Mouse (Mus musculus): ENCODE data around the gene Obsl1. TPM values are rescaled to one million over a fixed set of nuclear protein-coding genes. Genes with fewer than 3 reads are reported as not detected.

The Obsl1 gene
- 28.4 and 43.7 TPM in 2 replicates for total RNA-seq (2014; rRNA removed)
- 18.7 and 22.9 TPM in 2 replicates for polyA plus RNA-seq (2015; fragmentation: Nextera tagmentation; extraction: Ambion mirVana)

DNA sequence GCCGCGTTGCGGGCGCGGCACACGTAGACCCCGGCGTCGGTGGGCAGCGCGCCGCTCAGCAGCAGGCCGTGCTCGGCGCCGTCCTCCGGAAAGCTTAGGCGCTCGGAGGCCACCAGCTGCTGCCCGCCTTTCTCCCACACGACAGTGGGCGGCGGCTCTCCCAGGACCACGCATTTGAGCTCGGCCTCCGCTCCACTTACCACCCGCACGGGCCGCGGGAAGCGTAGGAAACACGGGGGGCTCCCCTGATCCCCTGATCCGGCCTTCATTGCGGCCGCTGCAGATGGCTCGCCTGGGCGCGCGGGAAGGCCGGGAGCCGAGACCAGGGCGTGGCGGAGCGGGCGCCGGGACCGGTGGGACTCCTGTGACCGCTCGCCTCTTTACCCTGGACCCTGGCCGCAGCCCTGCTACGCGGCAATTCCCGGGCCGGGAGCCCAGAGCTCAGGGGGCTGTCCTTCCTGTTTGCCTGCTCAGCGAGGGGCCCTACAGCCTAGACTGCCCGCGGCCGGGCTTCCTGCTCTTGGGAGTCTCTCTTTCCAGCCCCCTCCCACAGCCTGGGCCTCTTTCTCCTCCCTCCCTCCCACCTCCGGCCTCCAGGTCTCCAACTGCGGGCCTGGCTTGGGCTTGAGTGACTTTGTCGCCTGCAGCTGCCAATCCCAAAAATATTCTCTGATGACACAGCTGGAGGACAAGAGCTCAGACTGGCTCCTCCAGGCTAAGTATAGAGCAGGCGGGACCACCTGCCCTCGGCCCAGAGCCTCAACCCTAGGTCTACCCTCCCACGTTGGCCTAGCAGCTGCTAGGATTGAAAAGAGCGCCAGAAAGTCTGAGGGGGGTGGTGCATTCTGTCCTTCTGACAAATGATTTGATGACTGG is at the start of gene Obsl1:
Obsl1 (minus strand) TSS at position 497 of the 876 bp plus-strand sequence.
- ATAC-seq: peak; percentile 69
- peak within 1 kb of the TSS; percentile 88 for H3K27ac ChIP-seq (ENCODE audit: low read depth, low read length)
- H3K4me1 ChIP-seq (ENCODE audit: insufficient read depth): peaks cover 9% of the 10 kb centered on the region; the same call in 1 of the 2 replicates
- DNase-seq: peak; percentile 68
- WGBS: 3% methylated on average over 64 of the region's 65 CpGs
- peak within 1 kb of the TSS; percentile 95 for H3K9ac ChIP-seq
- peak within 1 kb of the TSS; percentile 82 for H3K4me3 ChIP-seq (ENCODE audit: low read depth, low read length)
- H3K27me3 ChIP-seq (ENCODE audit: insufficient read depth, low read length): no peaks in the 10 kb centered on the region
- no peak for TF ChIP-seq CTCF (IDR thresholded peaks at IDR 0.05; ENCODE audit: low read depth)
- H3K36me3 ChIP-seq (ENCODE audit: insufficient read depth): peaks cover 8% of the 10 kb centered on the region
- peak within 1 kb of the TSS; percentile 94 for H3K4me2 ChIP-seq (ENCODE audit: low read depth)
- H3K9me3 ChIP-seq (ENCODE audit: low read length): no peaks in the 10 kb centered on the region

DNA sequence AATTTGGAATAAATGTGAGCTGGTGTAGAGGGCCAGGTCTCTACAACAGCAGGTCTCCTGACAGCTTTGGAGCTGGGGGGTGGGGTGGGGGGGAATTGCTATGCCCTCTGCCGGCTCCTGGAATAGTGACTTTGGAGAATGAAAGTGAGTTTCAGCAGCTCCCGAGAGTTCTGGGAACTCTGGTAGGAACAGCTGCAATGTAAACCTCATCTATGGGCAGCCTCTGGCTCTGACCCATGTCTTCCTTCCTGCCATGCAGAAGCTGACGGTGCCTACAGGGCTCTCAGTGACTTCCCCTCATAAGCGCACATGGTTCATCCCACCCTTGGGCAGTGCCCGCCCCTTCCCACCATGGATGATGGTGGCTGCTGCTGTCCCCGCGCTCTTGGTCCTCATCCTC is 49.4 kb upstream of the Obsl1 start:
- no peaks in the 10 kb centered on the region for H3K27me3 ChIP-seq (ENCODE audit: insufficient read depth, low read length)
- WGBS: 88% methylated on average over 7 of the region's 7 CpGs
- no peak overlapping the region for H3K27ac ChIP-seq (ENCODE audit: low read depth, low read length)
- no peaks in the 10 kb centered on the region for H3K9me3 ChIP-seq (ENCODE audit: low read length)
- no peak overlapping the region for H3K4me3 ChIP-seq (ENCODE audit: low read depth, low read length)
- DNase-seq (no peak), ATAC-seq (no peak)
- H3K36me3 ChIP-seq (ENCODE audit: insufficient read depth): peaks cover 72% of the 10 kb centered on the region
- peaks cover 6% of the 10 kb centered on the region for H3K4me1 ChIP-seq (ENCODE audit: insufficient read depth)
- H3K9ac ChIP-seq: no peak overlapping the region
- H3K4me2 ChIP-seq (ENCODE audit: low read depth): no peak overlapping the region
- no peak for TF ChIP-seq CTCF (IDR thresholded peaks at IDR 0.05; ENCODE audit: low read depth)

DNA sequence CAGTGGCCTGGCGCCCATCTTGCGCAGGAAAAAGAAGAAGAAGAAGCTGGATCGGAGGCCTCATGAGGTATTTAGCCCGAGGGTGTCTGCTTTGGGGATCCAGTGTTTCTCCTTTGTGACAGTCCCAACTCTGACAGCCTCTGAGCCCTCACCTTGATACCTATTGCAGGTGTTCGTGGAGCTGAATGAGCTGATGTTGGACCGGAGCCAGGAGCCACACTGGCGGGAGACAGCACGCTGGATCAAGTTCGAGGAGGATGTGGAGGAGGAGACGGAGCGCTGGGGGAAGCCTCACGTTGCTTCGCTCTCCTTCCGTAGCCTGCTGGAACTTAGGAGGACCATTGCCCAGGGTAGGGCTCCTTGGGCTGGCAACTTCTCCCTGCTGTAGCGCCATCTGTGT is 44.3 kb upstream of the Obsl1 start:
- no peaks in the 10 kb centered on the region for H3K27me3 ChIP-seq (ENCODE audit: insufficient read depth, low read length)
- peaks cover 11% of the 10 kb centered on the region for H3K4me1 ChIP-seq (ENCODE audit: insufficient read depth)
- H3K9ac ChIP-seq: no peak overlapping the region
- ATAC-seq (no peak), DNase-seq (no peak)
- TF ChIP-seq CTCF (IDR thresholded peaks at IDR 0.05; ENCODE audit: low read depth): no peak
- H3K36me3 ChIP-seq (ENCODE audit: insufficient read depth): peaks cover 64% of the 10 kb centered on the region
- H3K27ac ChIP-seq (ENCODE audit: low read depth, low read length): no peak overlapping the region
- 84% methylated on average over 15 of the region's 15 CpGs for WGBS
- no peaks in the 10 kb centered on the region for H3K9me3 ChIP-seq (ENCODE audit: low read length)
- no peak overlapping the region for H3K4me3 ChIP-seq (ENCODE audit: low read depth, low read length)
- H3K4me2 ChIP-seq (ENCODE audit: low read depth): no peak overlapping the region

DNA sequence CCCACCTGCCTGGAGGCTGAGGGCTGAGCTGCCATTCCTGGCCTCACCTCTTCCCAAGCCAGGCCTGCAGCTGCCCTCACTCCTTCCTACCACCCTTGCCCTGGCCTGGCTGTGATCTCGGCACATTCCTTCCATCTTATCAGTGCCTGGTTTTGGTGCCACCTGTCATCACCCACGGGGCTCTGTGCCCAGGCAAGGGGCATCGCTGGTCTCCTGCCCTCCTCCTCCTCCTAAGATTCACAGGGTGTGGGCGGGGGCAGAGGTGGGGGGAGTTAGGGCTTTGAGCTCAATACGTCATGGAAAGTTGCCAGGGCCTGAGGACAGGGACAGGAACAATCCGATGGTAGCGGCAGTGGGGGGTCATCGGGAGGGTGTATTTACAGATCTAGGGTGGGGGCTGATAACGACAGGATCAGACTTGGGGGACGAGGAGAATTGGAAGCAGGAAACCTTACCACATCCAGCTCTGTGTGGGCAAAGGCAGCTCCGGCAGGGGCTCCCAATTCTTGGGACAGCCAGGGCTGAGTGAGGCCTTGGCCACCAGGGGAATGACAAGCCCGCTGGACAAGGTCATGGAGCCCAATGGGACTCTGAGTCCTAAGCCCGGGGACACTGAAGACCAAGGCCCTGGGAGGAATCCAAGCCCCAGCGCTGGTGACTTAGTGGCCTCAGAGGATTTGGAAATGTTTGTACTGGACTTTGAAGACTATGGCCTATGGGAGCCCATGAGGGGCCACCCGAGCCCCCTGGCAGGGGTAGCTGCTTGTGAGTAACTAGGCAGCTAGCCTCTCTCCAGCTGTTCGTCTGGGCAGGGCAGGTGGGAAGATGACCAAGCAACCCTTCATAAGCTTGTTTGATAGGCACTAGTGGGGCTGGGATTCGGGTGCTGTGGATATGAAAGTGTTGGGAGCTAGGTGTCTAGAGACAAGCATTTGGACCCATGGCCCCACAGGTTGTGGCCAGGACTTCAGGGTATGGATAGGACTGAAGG is 43.3 kb upstream of the Obsl1 start:
- peaks cover 55% of the 10 kb centered on the region for H3K36me3 ChIP-seq (ENCODE audit: insufficient read depth)
- ATAC-seq: no peak
- H3K4me3 ChIP-seq (ENCODE audit: low read depth, low read length): no peak overlapping the region
- no peak for TF ChIP-seq CTCF (IDR thresholded peaks at IDR 0.05; ENCODE audit: low read depth)
- WGBS: 86% methylated on average over 17 of the region's 17 CpGs
- H3K9me3 ChIP-seq (ENCODE audit: low read length): no peaks in the 10 kb centered on the region
- peaks cover 14% of the 10 kb centered on the region for H3K4me1 ChIP-seq (ENCODE audit: insufficient read depth)
- H3K27me3 ChIP-seq (ENCODE audit: insufficient read depth, low read length): no peaks in the 10 kb centered on the region
- DNase-seq: no peak
- no peak overlapping the region for H3K4me2 ChIP-seq (ENCODE audit: low read depth)
- no peak overlapping the region for H3K9ac ChIP-seq
- H3K27ac ChIP-seq (ENCODE audit: low read depth, low read length): no peak overlapping the region

DNA sequence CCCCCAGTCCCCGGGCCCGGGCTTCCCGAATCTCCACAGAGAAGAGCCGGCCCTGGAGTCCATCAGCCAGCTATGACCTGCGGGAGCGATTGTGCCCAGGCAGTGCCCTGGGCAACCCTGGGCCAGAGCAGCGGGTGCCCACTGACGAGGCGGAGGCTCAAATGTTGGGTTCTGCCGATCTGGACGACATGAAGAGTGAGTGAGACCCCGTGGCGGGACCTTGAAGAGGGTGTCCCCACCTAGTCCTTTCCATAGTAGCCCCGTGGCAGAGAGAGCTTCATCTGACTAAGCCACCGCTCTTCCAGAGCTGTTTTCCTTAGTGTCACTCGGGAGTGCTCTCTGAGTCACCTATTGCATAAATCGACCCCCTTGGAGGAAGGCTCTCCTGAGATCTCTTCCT is 42.6 kb upstream of the Obsl1 start:
- Histone ChIP-seq H3K4me2 (ENCODE audit: low read depth) (no peak overlapping the region), H3K9me3 (ENCODE audit: low read length) (no peaks in the 10 kb centered on the region), H3K36me3 (ENCODE audit: insufficient read depth) (peaks cover 48% of the 10 kb centered on the region), H3K27ac (ENCODE audit: low read depth, low read length) (no peak overlapping the region), H3K9ac (no peak overlapping the region), H3K4me1 (ENCODE audit: insufficient read depth) (peaks cover 14% of the 10 kb centered on the region), H3K27me3 (ENCODE audit: insufficient read depth, low read length) (no peaks in the 10 kb centered on the region), H3K4me3 (ENCODE audit: low read depth, low read length) (no peak overlapping the region)
- no peak for TF ChIP-seq CTCF (IDR thresholded peaks at IDR 0.05; ENCODE audit: low read depth)
- DNase-seq: no peak
- 92% methylated on average over 17 of the region's 17 CpGs for WGBS
- no peak for ATAC-seq

DNA sequence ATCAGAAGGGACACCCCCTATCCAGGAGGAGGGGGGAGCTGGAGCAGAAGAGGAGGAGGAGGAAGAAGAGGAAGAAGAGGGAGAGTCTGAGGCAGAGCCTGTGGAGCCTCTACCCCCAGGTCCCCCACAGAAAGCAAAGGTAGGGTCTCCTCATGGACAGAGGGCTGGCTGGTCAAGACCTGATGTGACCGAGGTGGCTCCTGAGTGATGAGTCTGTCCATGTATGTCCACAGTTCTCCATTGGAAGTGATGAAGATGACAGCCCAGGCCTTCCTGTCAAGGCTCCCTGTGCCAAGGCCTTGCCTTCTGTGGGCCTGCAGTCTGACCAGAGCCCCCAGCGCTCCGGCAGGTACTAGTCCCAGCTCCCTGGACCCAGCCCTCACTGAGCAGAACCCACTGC is 41.8 kb upstream of the Obsl1 start:
- Histone ChIP-seq H3K4me3 (ENCODE audit: low read depth, low read length) (no peak overlapping the region), H3K27me3 (ENCODE audit: insufficient read depth, low read length) (no peaks in the 10 kb centered on the region), H3K9ac (no peak overlapping the region), H3K36me3 (ENCODE audit: insufficient read depth) (peaks cover 41% of the 10 kb centered on the region), H3K4me1 (ENCODE audit: insufficient read depth) (peaks cover 14% of the 10 kb centered on the region), H3K27ac (ENCODE audit: low read depth, low read length) (no peak overlapping the region), H3K4me2 (ENCODE audit: low read depth) (no peak overlapping the region), H3K9me3 (ENCODE audit: low read length) (no peaks in the 10 kb centered on the region)
- no peak for TF ChIP-seq CTCF (IDR thresholded peaks at IDR 0.05; ENCODE audit: low read depth)
- no peak for ATAC-seq
- 96% methylated on average over 3 of the region's 3 CpGs for WGBS
- no peak for DNase-seq

Data from forebrain, postnatal 0 days (tissue).